Mouse (Mus musculus) lung, postnatal 0 days (tissue): ENCODE data around the gene Fads2.

Experiments
- CTCF ChIP-seq: IDR thresholded peaks from 2 replicates; pipeline ENCODE4 v1.5.1; 2016; ENCODE audit warnings: antibody characterized with exemption, mild to moderate bottlenecking
- EP300 ChIP-seq: IDR thresholded peaks from 2 replicates; pipeline ENCODE4 v1.6.1; 2016; ENCODE audit warnings: antibody characterized with exemption, mild to moderate bottlenecking, control low read depth

DNA sequence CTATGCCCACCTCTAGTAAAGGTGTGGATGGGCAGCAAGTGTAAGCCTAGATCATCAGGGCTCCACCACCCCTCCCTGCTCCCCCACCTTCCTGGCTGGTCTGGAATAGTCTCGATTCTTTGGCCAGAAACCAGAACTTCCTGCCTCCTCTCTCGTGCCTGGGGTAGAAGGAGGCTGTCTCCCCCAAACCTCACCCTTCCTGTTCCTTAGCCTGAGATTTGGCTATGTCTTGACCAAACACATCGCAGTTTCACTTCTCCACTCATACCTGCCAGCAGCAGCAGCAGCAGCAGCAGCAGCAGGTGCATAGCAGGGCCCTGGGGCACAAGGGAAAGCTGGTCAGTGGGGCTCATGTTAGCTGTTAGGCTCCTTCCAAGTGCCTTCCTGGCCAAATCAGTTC lies 54.6 kb downstream of the Fads2 start:
- no peak for TF ChIP-seq CTCF
- TF ChIP-seq EP300: no peak
